Mouse (Mus musculus): ENCODE data around the gene Speer3.
"Not testable (repeated sequence)": the region's sequence is repeated elsewhere in the genome, so short reads cannot be mapped to it uniquely, and the experiment has no call there.

The Speer3 gene

GRCm38 (mm10) chr5:13791319-13791718, at the start of gene Speer3:
TSS of gene Speer3 (plus strand) at chr5:13791619.
- no peak for DNase-seq (ENCODE audit: low read depth, low spot score)

GRCm38 (mm10) chr5:13810496-13810895, 19.1 kb downstream of the Speer3 start:
- not testable (repeated sequence) for DNase-seq (ENCODE audit: low read depth, low spot score)

GRCm38 (mm10) chr5:13825108-13825507, 33.7 kb downstream of the Speer3 start:
- no peak for DNase-seq (ENCODE audit: low read depth, low spot score)

GRCm38 (mm10) chr5:13826708-13827107, 35.3 kb downstream of the Speer3 start:
- DNase-seq (ENCODE audit: low read depth, low spot score): no peak

- no peak for DNase-seq (ENCODE audit: low read depth, low spot score)
These were observed 52.9 kb downstream of the Speer3 start for GRCm38 (mm10) chr5:13844317-13844716.

Measured in telencephalon, adult 2 months (tissue).